Mouse (Mus musculus): ENCODE measurements around the gene Plekha6.
A peak's percentile ranks its signal among the peaks of the same experiment; 100 is the strongest.

The Plekha6 gene

GRCm38 (mm10) chr1:133146014-133147009 lies 17.7 kb upstream of the Plekha6 start:
- peak; percentile 81 for ATAC-seq (ENCODE audit: low TSS enrichment)

- ATAC-seq (ENCODE audit: low TSS enrichment) = no peak
These were observed 16.7 kb upstream of the Plekha6 start for GRCm38 (mm10) chr1:133147324-133147723.

GRCm38 (mm10) chr1:133148122-133148521 lies 15.9 kb upstream of the Plekha6 start:
- ATAC-seq (ENCODE audit: low TSS enrichment) = no peak

GRCm38 (mm10) chr1:133150556-133150955 lies 13.5 kb upstream of the Plekha6 start:
- no peak for ATAC-seq (ENCODE audit: low TSS enrichment)

- ATAC-seq (ENCODE audit: low TSS enrichment) = peak; percentile 90
These were observed 11.8 kb upstream of the Plekha6 start for GRCm38 (mm10) chr1:133152213-133152612.

- ATAC-seq (ENCODE audit: low TSS enrichment) = no peak
These were observed 8.7 kb upstream of the Plekha6 start for GRCm38 (mm10) chr1:133155270-133155669.

- peak; percentile 89 for ATAC-seq (ENCODE audit: low TSS enrichment)
These were observed 4.9 kb upstream of the Plekha6 start for GRCm38 (mm10) chr1:133159128-133159564.

- no peak for ATAC-seq (ENCODE audit: low TSS enrichment)
These were observed 2.5 kb upstream of the Plekha6 start for GRCm38 (mm10) chr1:133161559-133161958.

GRCm38 (mm10) chr1:133162046-133162445 lies 2.0 kb upstream of the Plekha6 start:
- no peak for ATAC-seq (ENCODE audit: low TSS enrichment)

- ATAC-seq (ENCODE audit: low TSS enrichment) = no peak
These were observed 1.0 kb upstream of the Plekha6 start for GRCm38 (mm10) chr1:133162981-133163380.

- ATAC-seq (ENCODE audit: low TSS enrichment) = no peak
These were observed 591 bp downstream of the Plekha6 start for GRCm38 (mm10) chr1:133164591-133165011.

GRCm38 (mm10) chr1:133165111-133165510 lies 1.1 kb downstream of the Plekha6 start:
- ATAC-seq (ENCODE audit: low TSS enrichment) = no peak

- ATAC-seq (ENCODE audit: low TSS enrichment) = no peak
These were observed 4.5 kb downstream of the Plekha6 start for GRCm38 (mm10) chr1:133168318-133169060.

GRCm38 (mm10) chr1:133170196-133170595 lies 6.2 kb downstream of the Plekha6 start:
- ATAC-seq (ENCODE audit: low TSS enrichment) = no peak

GRCm38 (mm10) chr1:133171357-133171756 lies 7.3 kb downstream of the Plekha6 start:
- peak; percentile 48; the same call in 1 of the 2 replicates for ATAC-seq (ENCODE audit: low TSS enrichment)

- ATAC-seq (ENCODE audit: low TSS enrichment) = no peak
These were observed 11.1 kb downstream of the Plekha6 start for GRCm38 (mm10) chr1:133175150-133175549.

- no peak for ATAC-seq (ENCODE audit: low TSS enrichment)
These were observed 13.6 kb downstream of the Plekha6 start for GRCm38 (mm10) chr1:133177480-133178172.

- ATAC-seq (ENCODE audit: low TSS enrichment) = peak; percentile 42
These were observed 14.9 kb downstream of the Plekha6 start for GRCm38 (mm10) chr1:133178732-133179440.

GRCm38 (mm10) chr1:133181072-133182015 lies 17.3 kb downstream of the Plekha6 start:
- peak; percentile 66 for ATAC-seq (ENCODE audit: low TSS enrichment)
